Mouse (Mus musculus): ENCODE data around the gene Ppm1d. TPM values are rescaled to one million over a fixed set of nuclear protein-coding genes. Genes with fewer than 3 reads are reported as not detected.

Gene Ppm1d
- polyA plus RNA-seq, 1 experiment from 2014 or later: 21.3 TPM

GRCm38 (mm10) chr11:85329167-85329894 is 18.3 kb downstream of the Ppm1d start:
- WGBS (ENCODE audit: insufficient replicate concordance): 91% methylated on average over 7 of the region's 7 CpGs
- Histone ChIP-seq H3K4me3 (replicated peaks) (no peak overlapping the region), H3K27ac (replicated peaks) (no peak overlapping the region), H3K9ac (no peak overlapping the region), H3K4me2 (no peak overlapping the region), H3K36me3 (replicated peaks) (peaks cover 72% of the 10 kb centered on the region), H3K27me3 (no peaks in the 10 kb centered on the region), H3K4me1 (replicated peaks) (peaks cover 7% of the 10 kb centered on the region), H3K9me3 (replicated peaks) (no peaks in the 10 kb centered on the region)
- ATAC-seq (ENCODE audit: insufficient read depth): no peak

- Histone ChIP-seq H3K27ac (replicated peaks) (no peak overlapping the region), H3K27me3 (no peaks in the 10 kb centered on the region), H3K36me3 (replicated peaks) (peaks cover 94% of the 10 kb centered on the region), H3K9me3 (replicated peaks) (no peaks in the 10 kb centered on the region), H3K4me1 (replicated peaks) (peaks cover 28% of the 10 kb centered on the region), H3K4me2 (no peak overlapping the region), H3K4me3 (replicated peaks) (no peak overlapping the region), H3K9ac (no peak overlapping the region)
- ATAC-seq (ENCODE audit: insufficient read depth): no peak
- 41% methylated on average over 4 of the region's 4 CpGs for WGBS (ENCODE audit: insufficient replicate concordance)
Observed at GRCm38 (mm10) chr11:85334778-85335177, 23.7 kb downstream of the Ppm1d start.

GRCm38 (mm10) chr11:85339173-85339831 is 28.3 kb downstream of the Ppm1d start:
- no peaks in the 10 kb centered on the region for H3K9me3 ChIP-seq (replicated peaks)
- WGBS (ENCODE audit: insufficient replicate concordance): 22% methylated on average over 6 of the region's 6 CpGs
- peak overlapping the region; percentile 94 for H3K27ac ChIP-seq (replicated peaks)
- peak overlapping the region; percentile 58 for H3K9ac ChIP-seq
- H3K4me2 ChIP-seq: peak overlapping the region; percentile 67
- peak; percentile 97 for ATAC-seq (ENCODE audit: insufficient read depth)
- H3K36me3 ChIP-seq (replicated peaks): peaks cover 88% of the 10 kb centered on the region
- H3K4me1 ChIP-seq (replicated peaks): peaks cover 51% of the 10 kb centered on the region
- H3K27me3 ChIP-seq: no peaks in the 10 kb centered on the region
- peak overlapping the region; percentile 60 for H3K4me3 ChIP-seq (replicated peaks)

- Histone ChIP-seq H3K4me3 (replicated peaks) (peak overlapping the region; percentile 60), H3K27ac (replicated peaks) (peak overlapping the region; percentile 94), H3K27me3 (no peaks in the 10 kb centered on the region), H3K9ac (peak overlapping the region; percentile 58), H3K4me1 (replicated peaks) (peaks cover 55% of the 10 kb centered on the region), H3K4me2 (peak overlapping the region; percentile 67), H3K9me3 (replicated peaks) (no peaks in the 10 kb centered on the region), H3K36me3 (replicated peaks) (peaks cover 82% of the 10 kb centered on the region)
- 46% methylated on average over 7 of the region's 7 CpGs for WGBS (ENCODE audit: insufficient replicate concordance)
- ATAC-seq (ENCODE audit: insufficient read depth): peak; percentile 61
Observed at GRCm38 (mm10) chr11:85340070-85340616, 29.1 kb downstream of the Ppm1d start.

- Histone ChIP-seq H3K9me3 (replicated peaks) (no peaks in the 10 kb centered on the region), H3K27ac (replicated peaks) (peak within 1 kb of the TSS; percentile 90), H3K27me3 (no peaks in the 10 kb centered on the region), H3K36me3 (replicated peaks) (peaks cover 28% of the 10 kb centered on the region), H3K4me1 (replicated peaks) (peaks cover 55% of the 10 kb centered on the region), H3K9ac (peak within 1 kb of the TSS; percentile 89), H3K4me3 (replicated peaks) (peak within 1 kb of the TSS; percentile 80), H3K4me2 (peak within 1 kb of the TSS; percentile 82)
- under 1% methylated on average over 47 of the region's 47 CpGs for WGBS (ENCODE audit: insufficient replicate concordance)
- ATAC-seq (ENCODE audit: insufficient read depth): peak; percentile 97
Observed at GRCm38 (mm10) chr11:85352539-85353380, 41.7 kb downstream of the Ppm1d start, which contains the start of gene Bcas3. Gene Bcas3, plus strand, starts transcription at chr11:85353167.

GRCm38 (mm10) chr11:85353819-85354218 is 42.8 kb downstream of the Ppm1d start:
- Histone ChIP-seq H3K9me3 (replicated peaks) (no peaks in the 10 kb centered on the region), H3K27ac (replicated peaks) (peak overlapping the region; percentile 90), H3K4me3 (replicated peaks) (peak overlapping the region; percentile 80), H3K4me1 (replicated peaks) (peaks cover 57% of the 10 kb centered on the region), H3K36me3 (replicated peaks) (peaks cover 23% of the 10 kb centered on the region), H3K9ac (peak overlapping the region; percentile 89), H3K4me2 (peak overlapping the region; percentile 82), H3K27me3 (no peaks in the 10 kb centered on the region)
- ATAC-seq (ENCODE audit: insufficient read depth): no peak
- WGBS (ENCODE audit: insufficient replicate concordance): 35% methylated on average over 4 of the region's 4 CpGs

- no peak overlapping the region for H3K4me2 ChIP-seq
- H3K4me3 ChIP-seq (replicated peaks): no peak overlapping the region
- H3K9ac ChIP-seq: no peak overlapping the region
- 87% methylated on average over 6 of the region's 6 CpGs for WGBS (ENCODE audit: insufficient replicate concordance)
- peaks cover 11% of the 10 kb centered on the region for H3K4me1 ChIP-seq (replicated peaks)
- peaks cover 67% of the 10 kb centered on the region for H3K36me3 ChIP-seq (replicated peaks)
- no peak for ATAC-seq (ENCODE audit: insufficient read depth)
- no peaks in the 10 kb centered on the region for H3K9me3 ChIP-seq (replicated peaks)
- no peaks in the 10 kb centered on the region for H3K27me3 ChIP-seq
- H3K27ac ChIP-seq (replicated peaks): no peak overlapping the region
Observed at GRCm38 (mm10) chr11:85359641-85360040, 48.6 kb downstream of the Ppm1d start.

GRCm38 (mm10) chr11:85361621-85362020 is 50.6 kb downstream of the Ppm1d start:
- peaks cover 4% of the 10 kb centered on the region; the same call in 1 of the 2 replicates for H3K4me1 ChIP-seq (replicated peaks)
- no peak overlapping the region for H3K9ac ChIP-seq
- 85% methylated on average over 8 of the region's 8 CpGs for WGBS (ENCODE audit: insufficient replicate concordance)
- H3K4me2 ChIP-seq: no peak overlapping the region
- ATAC-seq (ENCODE audit: insufficient read depth): no peak
- no peak overlapping the region for H3K27ac ChIP-seq (replicated peaks)
- no peaks in the 10 kb centered on the region for H3K9me3 ChIP-seq (replicated peaks)
- H3K4me3 ChIP-seq (replicated peaks): no peak overlapping the region
- H3K27me3 ChIP-seq: no peaks in the 10 kb centered on the region
- H3K36me3 ChIP-seq (replicated peaks): peaks cover 71% of the 10 kb centered on the region

- Histone ChIP-seq H3K27ac (replicated peaks) (no peak overlapping the region), H3K4me2 (no peak overlapping the region), H3K4me1 (replicated peaks) (no peaks in the 10 kb centered on the region), H3K36me3 (replicated peaks) (peaks cover 53% of the 10 kb centered on the region), H3K27me3 (no peaks in the 10 kb centered on the region), H3K9ac (no peak overlapping the region), H3K9me3 (replicated peaks) (no peaks in the 10 kb centered on the region), H3K4me3 (replicated peaks) (no peak overlapping the region)
- WGBS (ENCODE audit: insufficient replicate concordance): 76% methylated on average over 3 of the region's 3 CpGs
- ATAC-seq (ENCODE audit: insufficient read depth): no peak
Observed at GRCm38 (mm10) chr11:85366168-85366567, 55.1 kb downstream of the Ppm1d start.

- no peak overlapping the region for H3K4me3 ChIP-seq (replicated peaks)
- H3K4me2 ChIP-seq: no peak overlapping the region
- H3K9me3 ChIP-seq (replicated peaks): no peaks in the 10 kb centered on the region
- no peak for ATAC-seq (ENCODE audit: insufficient read depth)
- no peak overlapping the region for H3K9ac ChIP-seq
- 85% methylated on average over 3 of the region's 3 CpGs for WGBS (ENCODE audit: insufficient replicate concordance)
- peaks cover 53% of the 10 kb centered on the region for H3K36me3 ChIP-seq (replicated peaks)
- H3K27ac ChIP-seq (replicated peaks): no peak overlapping the region
- no peaks in the 10 kb centered on the region for H3K27me3 ChIP-seq
- no peaks in the 10 kb centered on the region for H3K4me1 ChIP-seq (replicated peaks)
Observed at GRCm38 (mm10) chr11:85367823-85368222, 56.8 kb downstream of the Ppm1d start.
